Mouse (Mus musculus): Measurements from ENCODE around the gene Metap2. TPM values are rescaled to one million over a fixed set of nuclear protein-coding genes. Genes with fewer than 3 reads are reported as not detected.

The Metap2 gene
- polyA plus RNA-seq (2017; shearing (Covaris generic)) = 100 to 1,000 TPM; 188 to 241 TPM

GRCm38 (mm10) chr10:93897043-93897646 is at the start of gene Metap2:
Gene Metap2 (minus strand): TSS chr10:93897093.
- ATAC-seq = no peak

GRCm38 (mm10) chr10:93945843-93946499 is 49.1 kb upstream of the Metap2 start:
- ATAC-seq = no peak

GRCm38 (mm10) chr10:93945364-93945763 is 48.5 kb upstream of the Metap2 start:
- no peak for ATAC-seq

GRCm38 (mm10) chr10:93944241-93944640 is 47.3 kb upstream of the Metap2 start:
- ATAC-seq = no peak

GRCm38 (mm10) chr10:93940279-93940678 is 43.4 kb upstream of the Metap2 start:
- no peak for ATAC-seq

- no peak for ATAC-seq
These were observed 42.8 kb upstream of the Metap2 start for GRCm38 (mm10) chr10:93939676-93940075.

GRCm38 (mm10) chr10:93938844-93939271 is 42.0 kb upstream of the Metap2 start:
- peak; percentile 70 for ATAC-seq

GRCm38 (mm10) chr10:93933980-93934379 is 37.1 kb upstream of the Metap2 start:
- ATAC-seq = no peak

- ATAC-seq = peak; percentile 59
These were observed 36.0 kb upstream of the Metap2 start for GRCm38 (mm10) chr10:93932861-93933260.

GRCm38 (mm10) chr10:93932020-93932419 is 35.1 kb upstream of the Metap2 start:
- ATAC-seq = no peak

GRCm38 (mm10) chr10:93931431-93931830 is 34.5 kb upstream of the Metap2 start:
- no peak for ATAC-seq

GRCm38 (mm10) chr10:93930236-93930824 is 33.4 kb upstream of the Metap2 start:
- no peak for ATAC-seq

GRCm38 (mm10) chr10:93924666-93925065 is 27.8 kb upstream of the Metap2 start:
- ATAC-seq = no peak

GRCm38 (mm10) chr10:93921160-93921559 is 24.3 kb upstream of the Metap2 start:
- ATAC-seq = no peak

GRCm38 (mm10) chr10:93919227-93919626 is 22.3 kb upstream of the Metap2 start:
- no peak for ATAC-seq

GRCm38 (mm10) chr10:93918701-93919100 is 21.8 kb upstream of the Metap2 start:
- no peak for ATAC-seq

- ATAC-seq = no peak
These were observed 21.2 kb upstream of the Metap2 start for GRCm38 (mm10) chr10:93918087-93918486.

- ATAC-seq = no peak
These were observed 19.9 kb upstream of the Metap2 start for GRCm38 (mm10) chr10:93916778-93917177.

- ATAC-seq = peak; percentile 23
These were observed 18.8 kb upstream of the Metap2 start for GRCm38 (mm10) chr10:93915531-93916275.

GRCm38 (mm10) chr10:93913525-93913924 is 16.6 kb upstream of the Metap2 start:
- ATAC-seq = no peak

GRCm38 (mm10) chr10:93912917-93913316 is 16.0 kb upstream of the Metap2 start:
- no peak for ATAC-seq

- no peak for ATAC-seq
These were observed 15.4 kb upstream of the Metap2 start for GRCm38 (mm10) chr10:93912136-93912855.

- no peak for ATAC-seq
These were observed 14.4 kb upstream of the Metap2 start for GRCm38 (mm10) chr10:93911326-93911725.

Measured in activated CD4-positive, CD25-positive, alpha-beta regulatory T cell, adult 4 months (primary cell).